Mouse (Mus musculus): Measurements from ENCODE around the gene Supt6.
A peak's percentile ranks its signal among the peaks of the same experiment; 100 is the strongest.
"Not testable (repeated sequence)": the region's sequence is repeated elsewhere in the genome, so short reads cannot be mapped to it uniquely, and the experiment has no call there.

Supt6 gene

GRCm38 (mm10) chr11:78245627-78246317 lies at the start of gene Supt6, which contains the start of gene Sdf2:
Gene Supt6, minus strand, starts transcription at chr11:78245987.
Gene Sdf2, plus strand, starts transcription at chr11:78245746.
- DNase-seq (ENCODE audit: low spot score in 2 of 2) = peak; percentile 90

DNA sequence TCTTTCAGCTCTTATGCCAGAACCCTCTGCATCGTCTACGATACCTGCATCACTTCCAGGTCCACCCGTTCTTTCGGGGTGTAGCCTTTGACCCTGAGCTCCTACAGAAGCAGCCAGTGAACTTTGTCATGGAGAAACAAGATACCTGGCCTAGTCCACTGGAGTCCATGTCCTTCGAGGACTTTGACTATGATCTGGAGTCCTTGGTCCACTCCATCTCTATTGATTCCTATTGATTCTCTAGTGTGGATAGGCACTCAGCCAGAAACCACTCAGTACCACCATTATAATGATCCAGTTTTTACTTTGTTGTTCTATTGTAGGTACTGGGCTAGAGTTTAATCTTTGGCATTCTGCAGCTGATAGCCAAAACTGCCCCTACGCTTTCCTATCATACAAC lies 48.8 kb upstream of the Supt6 start:
- no peak for DNase-seq (ENCODE audit: low spot score in 2 of 2)

- no peak for DNase-seq (ENCODE audit: low spot score in 2 of 2)
Measured at GRCm38 (mm10) chr11:78290654-78291053, 44.9 kb upstream of the Supt6 start, which contains the start of gene BC030499. Gene BC030499, plus strand, starts transcription at chr11:78290841.

DNA sequence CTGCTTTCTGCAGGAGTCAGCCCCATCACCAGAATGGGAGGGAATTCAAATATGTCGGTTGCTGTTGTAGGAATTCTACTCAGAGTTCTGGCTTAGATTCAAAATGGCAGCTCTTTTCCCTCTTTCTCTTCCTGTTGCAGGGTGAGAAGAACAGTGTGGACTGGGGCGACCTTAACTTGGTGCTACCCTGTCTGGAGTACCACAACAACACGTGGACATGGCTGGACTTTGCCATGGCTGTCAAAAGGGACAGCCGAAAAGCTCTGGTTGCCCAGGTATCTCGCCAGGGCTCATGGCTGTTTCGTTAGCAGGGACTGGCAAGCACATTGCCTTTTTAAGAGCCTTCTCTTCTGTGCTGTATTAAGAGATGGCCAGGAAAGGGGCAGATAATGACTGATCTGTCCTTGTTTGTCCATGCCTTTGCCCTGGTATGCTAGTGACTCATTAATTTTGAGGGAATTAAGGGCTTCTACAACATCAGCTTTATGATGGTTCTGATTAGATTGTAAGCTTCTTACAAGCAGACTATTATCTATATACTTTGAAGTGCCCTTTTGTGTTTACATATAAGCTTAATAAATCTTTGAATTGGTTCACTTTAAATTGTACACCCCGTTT lies 43.5 kb upstream of the Supt6 start:
- no peak for DNase-seq (ENCODE audit: low spot score in 2 of 2)

- no peak for DNase-seq (ENCODE audit: low spot score in 2 of 2)
Measured at GRCm38 (mm10) chr11:78279586-78279985, 33.8 kb upstream of the Supt6 start.

- no peak for DNase-seq (ENCODE audit: low spot score in 2 of 2)
Measured at GRCm38 (mm10) chr11:78278853-78279252, 33.1 kb upstream of the Supt6 start.

DNA sequence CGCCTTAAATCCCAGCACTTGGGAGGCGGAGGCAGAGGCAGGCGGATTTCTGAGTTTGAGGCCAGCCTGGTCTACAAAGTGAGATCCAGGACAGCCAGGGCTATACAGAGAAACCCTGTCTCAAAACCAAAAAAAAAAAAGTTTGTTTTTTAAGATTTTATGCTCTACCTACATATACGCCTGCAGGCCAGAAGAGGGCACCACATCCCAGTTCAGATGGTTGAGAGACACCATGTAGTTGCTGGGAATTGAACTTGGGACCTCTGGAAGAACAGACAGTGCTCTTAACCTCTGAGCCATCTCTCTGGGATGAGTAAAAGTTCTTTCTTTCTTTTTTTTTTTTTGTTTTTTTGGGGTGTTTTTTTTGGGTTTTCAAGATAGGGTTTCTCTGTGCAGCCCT lies 30.4 kb upstream of the Supt6 start:
- not testable (repeated sequence) for DNase-seq (ENCODE audit: low spot score in 2 of 2)

DNA sequence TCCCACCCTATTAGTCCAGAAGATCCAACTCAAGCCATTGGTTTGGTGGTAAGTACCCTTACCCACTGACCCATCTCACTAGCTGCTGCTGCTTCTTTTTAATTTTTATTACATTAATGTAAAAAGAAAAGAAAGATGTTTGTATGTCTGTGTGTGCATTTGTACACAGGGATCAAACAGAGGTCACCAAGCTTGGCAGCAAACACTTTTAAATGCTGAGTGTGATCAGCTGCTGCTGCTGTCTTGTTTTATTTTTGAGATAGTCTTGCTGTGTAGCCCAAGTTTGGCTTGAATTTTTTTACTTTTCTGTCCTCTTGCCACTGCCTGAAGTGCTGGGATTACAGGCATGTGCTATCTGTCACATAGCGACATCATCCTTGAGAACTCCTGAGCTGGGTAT lies 29.8 kb upstream of the Supt6 start:
- no peak for DNase-seq (ENCODE audit: low spot score in 2 of 2)

DNA sequence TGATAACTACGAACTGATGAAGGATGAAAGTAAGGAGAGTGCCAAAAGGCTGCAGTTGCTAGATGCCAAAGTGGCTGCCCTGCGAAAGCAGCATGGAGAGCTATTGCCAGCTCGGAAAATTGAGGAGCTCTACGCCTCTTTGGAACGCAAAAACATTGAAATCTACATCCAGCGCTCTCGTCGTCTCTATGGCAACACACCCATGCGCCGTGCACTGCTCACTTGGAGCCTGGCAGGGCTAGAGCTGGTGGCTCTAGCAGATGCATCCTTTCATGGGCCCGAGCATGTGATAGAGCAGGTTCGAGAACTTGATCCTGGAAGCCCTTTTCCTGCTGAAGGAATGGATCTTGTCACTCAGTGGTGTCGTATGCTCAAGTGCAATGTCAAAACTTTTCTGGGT lies 26.2 kb upstream of the Supt6 start:
- DNase-seq (ENCODE audit: low spot score in 2 of 2) = no peak

- DNase-seq (ENCODE audit: low spot score in 2 of 2) = no peak
Measured at GRCm38 (mm10) chr11:78265571-78265970, 19.8 kb upstream of the Supt6 start.

DNA sequence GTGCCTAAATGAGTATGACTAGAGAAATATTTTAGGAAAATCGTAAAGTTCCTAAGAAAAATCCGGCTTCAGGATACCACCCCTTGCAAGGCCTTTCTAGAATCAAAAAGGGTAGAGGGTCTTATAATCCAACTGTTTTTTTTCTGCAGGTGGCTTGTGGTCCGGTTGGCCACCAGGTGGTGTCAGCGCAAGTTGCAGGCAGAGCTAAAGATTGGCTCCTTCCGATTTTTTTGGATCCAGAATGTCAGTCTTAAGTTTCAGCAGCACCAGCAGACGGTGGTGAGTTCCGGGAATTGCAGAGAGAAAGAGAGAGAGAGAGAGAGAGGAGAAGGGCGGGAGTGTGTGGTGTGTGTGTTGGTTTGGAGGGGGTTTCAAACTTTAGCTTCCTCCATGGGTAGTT lies 16.8 kb upstream of the Supt6 start:
- peak in 1 of 2 experiments; percentile 45 for DNase-seq (ENCODE audit: low spot score in 2 of 2)

GRCm38 (mm10) chr11:78261380-78262352 lies 15.9 kb upstream of the Supt6 start, which contains the start of gene 2610507B11Rik:
Gene 2610507B11Rik, plus strand, starts transcription at chr11:78261752.
- peak; percentile 87 to 92 for DNase-seq (ENCODE audit: low spot score in 2 of 2)

DNA sequence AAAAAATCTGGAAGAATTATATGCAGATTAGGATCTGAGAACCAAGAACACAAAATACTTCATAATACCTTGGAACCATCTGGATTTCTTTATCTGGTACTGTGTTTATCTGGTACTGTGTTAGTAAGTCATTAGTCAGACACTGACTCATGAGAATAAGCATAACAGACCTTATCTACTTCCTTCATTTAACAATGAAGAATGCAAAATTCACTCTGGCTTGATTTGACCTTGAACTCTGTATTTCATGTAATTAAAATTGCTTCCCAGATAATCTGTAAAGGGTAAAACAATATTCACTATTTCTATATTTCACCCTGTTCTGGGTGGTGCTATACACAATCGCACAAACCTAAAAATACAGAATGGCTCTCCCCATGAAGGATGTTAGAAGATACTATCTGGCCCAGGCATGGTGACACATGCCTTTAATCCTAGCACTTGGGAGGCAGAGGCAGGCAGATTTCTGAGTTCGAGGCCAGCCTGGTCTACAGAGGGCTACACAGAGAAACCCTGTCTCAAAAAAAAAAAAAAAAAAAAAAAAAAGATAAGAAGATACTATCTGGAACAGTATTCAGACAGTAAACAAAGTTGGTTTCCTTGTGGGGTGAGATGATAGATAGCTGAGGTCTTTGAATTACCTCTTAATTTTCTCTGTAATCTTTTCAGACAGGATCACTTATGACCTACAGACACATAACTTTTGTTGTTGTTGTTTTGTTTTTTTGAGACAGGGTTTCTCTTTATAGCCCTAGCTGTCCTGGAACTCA lies 14.9 kb upstream of the Supt6 start:
- DNase-seq (ENCODE audit: low spot score in 2 of 2) = no peak

DNA sequence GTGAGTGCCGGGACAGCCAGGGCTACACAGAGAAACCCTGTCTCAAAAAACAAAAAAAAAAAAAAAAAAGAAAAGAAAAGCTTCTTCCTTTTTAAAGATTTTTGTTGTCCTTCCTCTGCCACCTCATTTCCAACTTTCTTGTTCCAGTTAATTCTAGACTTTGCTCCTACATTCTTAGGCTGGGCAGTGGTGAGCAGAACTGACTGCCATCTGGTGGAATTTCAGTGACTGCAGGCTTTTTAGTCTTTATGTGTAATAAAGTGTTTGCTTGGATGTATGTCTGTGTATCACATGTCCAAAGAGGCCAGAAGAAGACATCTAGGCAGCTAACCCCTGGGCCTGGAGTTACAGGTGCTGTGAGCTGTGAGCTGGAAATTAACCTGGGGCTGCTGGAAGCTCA lies 10.8 kb upstream of the Supt6 start:
- no peak for DNase-seq (ENCODE audit: low spot score in 2 of 2)

- no peak for DNase-seq (ENCODE audit: low spot score in 2 of 2)
Measured at GRCm38 (mm10) chr11:78247727-78248140, 1.9 kb upstream of the Supt6 start.

DNA sequence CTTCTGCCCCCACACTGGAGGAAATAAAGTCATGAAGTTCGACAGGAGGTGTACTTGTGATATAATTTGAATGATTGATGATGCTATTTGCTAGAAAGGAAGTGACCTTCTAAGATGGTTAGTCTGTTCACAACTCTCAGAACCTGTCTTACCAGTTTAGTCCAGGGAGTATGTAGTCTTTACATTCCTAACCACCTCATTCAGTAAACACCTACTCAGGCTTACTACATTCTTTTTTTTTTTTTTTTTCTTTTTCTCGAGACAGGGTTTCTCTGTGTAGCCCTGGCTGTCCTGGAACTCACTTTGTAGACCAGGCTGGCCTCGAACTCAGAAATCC lies 1.2 kb upstream of the Supt6 start:
- DNase-seq (ENCODE audit: low spot score in 2 of 2) = no peak

DNA sequence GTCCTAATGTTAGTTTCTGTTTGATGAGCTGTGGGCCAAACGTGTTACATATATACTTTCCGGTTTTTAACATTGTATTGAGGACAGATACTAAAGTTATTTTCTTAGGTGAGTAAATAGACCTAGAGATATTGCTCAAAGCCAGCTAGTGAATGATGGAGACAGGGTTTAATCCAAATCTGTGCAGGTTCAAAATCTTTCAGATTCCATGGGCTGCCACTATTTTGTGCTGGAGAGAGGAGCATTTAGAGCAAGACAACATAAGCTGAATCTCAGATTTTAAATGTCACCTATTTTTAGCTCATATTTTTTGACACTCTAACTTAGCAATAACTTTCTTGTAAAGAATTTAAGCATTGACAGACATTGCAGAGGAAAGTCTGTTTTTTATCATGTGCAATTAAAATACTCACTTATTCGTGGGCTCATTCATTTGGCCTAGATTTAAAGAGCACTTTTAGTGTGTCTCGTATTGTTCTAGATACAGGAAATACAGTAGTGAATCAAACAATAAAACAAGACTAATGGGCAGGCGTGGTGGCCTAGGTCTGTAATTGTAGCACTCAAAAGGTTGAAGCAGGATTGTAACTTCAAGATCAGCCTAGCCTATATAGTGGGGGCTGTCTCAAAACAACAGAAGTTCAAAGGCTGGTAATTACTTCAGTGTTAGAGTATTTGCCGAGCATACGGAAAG lies 678 bp upstream of the Supt6 start:
- no peak for DNase-seq (ENCODE audit: low spot score in 2 of 2)

DNA sequence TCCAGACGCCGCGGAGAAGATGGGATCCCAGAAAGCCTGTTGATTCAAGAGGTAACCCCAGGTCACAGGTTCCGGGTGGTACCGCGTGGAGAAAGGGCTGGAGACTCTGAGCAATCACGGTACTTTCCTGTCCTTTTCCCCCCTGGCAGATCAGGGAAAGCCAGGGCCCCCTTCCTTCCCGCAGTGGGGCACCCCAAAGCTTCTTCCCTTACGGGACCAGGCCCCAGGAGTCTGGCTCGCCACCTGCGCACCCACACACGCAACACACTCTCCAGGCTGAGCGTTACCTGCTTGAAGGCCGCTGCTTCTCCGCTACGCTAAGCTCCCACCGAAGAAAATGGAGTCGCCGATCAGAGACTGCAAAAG lies 543 bp downstream of the Supt6 start:
- peak in 1 of 2 experiments; percentile 27 for DNase-seq (ENCODE audit: low spot score in 2 of 2)

DNA sequence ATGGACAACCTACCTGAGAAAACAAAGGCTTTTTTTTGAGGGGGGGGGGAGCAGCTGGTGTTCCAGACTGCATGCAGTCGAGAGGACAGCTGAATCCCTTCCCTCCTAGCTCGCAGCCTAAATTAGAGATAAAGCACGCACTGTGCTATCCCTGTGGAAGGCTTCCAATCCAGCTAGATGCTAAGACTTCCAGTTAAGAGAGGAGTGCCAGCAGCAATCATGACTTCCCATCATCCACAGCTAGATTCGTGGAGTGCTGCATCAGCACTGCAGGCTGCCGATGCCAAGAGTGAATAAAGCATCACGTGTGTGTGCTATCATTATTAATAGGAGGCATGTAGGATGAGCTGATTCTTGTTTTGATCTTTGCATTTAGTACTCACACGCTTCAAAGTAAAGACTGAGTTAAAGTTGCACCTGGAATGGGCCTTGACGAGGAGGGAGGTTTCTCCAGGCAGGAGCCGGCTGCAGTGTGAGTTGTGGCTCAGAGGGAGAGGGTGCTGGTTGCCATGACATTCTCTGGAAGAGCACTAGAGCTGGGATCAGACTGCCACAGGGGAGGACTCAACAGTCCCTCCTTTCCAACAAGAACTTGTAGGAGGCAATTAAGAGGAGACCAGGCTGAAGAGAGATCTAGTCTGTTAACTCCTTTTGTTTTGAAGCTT lies 5.5 kb downstream of the Supt6 start:
- no peak for DNase-seq (ENCODE audit: low spot score in 2 of 2)

DNA sequence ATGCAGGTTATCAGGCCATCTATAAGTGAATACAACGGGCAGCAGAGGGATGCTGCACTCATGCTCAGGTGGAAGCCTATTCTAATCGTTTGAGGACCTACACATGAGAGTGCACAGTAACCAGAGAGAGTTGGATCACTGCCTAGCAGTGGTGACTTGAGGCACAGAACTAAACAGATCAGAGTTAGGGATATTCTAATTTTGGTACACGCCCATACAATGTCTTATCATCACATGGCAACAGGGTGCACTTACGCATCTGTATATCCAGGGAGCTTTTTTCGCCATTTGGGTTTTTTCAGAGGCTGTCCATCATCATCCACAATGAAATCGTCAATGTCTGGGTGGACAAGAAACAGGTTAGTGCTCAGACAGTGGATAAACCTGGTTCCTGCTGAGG lies 14.3 kb downstream of the Supt6 start:
- no peak for DNase-seq (ENCODE audit: low spot score in 2 of 2)

Data from urinary bladder, postnatal 36 days (tissue).